Mouse (Mus musculus) ES-CJ7 (cell line): ENCODE measurements around the gene Nkx1-2.

Experiments used
- DNase-seq: peaks from one replicate; pipeline ENCODE4 v3.0.0; 2011; ENCODE audit warnings: low read depth, low spot score

The Nkx1-2 gene

DNA sequence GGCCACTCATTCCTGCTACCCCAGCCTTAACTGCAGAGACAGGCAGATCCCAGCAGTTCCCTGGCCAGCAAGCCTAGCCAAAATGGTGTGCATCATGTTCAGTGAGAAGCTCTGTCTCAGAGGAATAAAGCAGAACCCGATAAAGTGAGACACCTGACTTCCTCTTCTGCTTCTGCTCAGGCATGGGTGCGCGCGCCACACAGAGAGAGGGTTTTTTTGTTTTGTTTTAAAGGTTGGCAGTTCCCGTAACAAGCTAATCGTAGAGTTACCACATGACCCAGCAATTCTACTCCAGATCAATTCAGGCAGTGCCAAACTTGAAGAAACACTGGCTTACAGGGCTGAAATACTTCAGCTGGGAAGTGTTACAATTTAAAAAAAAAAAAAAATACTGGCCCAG, 30.6 kb downstream of the Nkx1-2 start:
- DNase-seq, result no peak

DNA sequence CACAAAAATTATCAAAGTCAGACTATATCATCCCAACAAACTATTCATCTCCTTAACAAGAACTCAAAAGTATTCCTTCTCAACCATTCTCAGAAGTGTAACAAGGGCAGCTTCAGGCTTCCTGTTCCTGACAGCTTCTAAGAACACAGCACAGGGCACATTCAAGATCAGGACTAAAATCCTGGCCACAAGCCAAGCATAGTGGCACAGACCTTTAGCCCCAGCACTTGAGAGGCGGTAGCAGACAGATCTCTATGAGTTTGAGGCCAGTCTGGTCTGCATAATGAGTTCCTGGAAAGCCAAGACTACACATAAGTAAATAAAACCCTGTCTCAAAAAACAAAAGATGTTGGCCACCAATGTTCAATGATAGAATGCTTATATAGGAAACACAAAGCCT, 33.6 kb downstream of the Nkx1-2 start:
- no peak for DNase-seq

DNA sequence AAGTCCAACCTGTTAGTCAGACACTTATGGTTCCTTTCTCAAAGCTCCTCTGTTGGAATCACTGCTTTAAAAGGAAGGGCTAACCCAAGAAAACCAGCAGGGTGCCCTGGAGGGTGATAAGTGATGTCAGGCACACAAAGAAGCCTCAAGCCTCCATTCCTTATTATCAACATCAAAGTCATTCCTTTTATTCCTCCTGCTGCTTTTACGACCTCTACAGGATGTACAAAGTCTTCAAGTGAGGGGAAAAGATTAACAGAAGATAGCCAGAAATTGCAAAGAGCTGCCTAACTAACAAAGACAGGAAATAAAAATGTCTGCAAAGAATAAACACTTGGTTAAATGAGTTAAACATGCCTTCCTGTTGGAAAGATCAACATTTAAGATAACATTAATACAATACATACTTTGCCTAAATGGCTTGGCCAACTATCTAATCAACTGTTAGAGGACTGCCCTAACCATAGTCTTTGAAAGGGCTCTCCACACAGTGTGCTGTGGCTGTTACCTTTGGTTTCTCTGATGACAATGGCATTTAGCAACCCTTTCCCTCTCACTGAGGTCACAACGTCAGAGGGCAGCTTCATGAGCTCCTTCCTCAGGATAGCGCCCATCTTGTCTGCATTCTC, 40.2 kb downstream of the Nkx1-2 start:
- no peak for DNase-seq

DNA sequence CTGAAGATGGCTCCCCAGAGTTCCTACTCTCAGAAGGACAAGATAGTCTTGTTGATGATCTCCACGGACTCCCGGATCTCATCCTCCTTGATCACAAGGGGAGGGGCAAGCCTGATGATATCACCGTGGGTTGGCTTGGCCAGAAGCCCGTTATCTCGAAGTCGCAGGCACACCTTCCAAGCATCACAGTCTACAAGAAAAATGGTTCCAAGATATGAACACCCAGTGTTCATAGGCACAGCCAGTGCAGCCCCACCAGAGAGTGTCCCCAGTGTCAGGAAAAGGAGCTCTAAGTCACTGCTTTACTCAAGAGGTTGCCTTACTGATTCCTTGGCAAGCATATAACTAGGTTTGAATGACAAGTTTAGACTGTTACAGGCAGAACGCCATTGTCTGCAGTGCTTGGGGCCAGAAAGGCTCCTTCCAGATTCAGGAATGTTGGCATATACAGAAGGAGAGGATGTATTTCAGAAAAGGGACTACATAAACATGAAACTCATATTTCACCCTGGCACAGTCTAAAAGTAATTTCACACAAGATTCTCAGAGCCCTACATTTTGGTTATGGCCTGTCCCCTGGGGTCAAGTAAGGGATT, 41.2 kb downstream of the Nkx1-2 start:
- no peak for DNase-seq

DNA sequence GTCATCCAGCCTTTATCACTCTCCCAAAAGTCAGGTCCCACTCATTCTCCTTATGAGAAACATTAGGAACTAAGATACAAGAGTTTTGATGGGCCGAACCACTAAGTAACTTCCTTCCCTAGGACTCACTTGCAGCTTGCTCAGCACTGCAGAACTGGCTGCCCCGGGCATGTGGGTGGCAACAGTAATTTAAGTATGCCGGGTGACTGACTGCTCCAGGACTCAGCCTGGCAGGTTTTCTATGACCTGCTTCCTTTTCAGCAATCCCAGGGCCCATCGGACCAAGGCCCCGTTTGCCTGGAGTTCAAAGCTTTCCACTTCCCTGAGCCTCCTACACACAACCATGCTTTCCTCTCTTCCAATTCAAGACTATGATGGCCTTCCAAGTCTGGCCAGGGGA, 42.9 kb downstream of the Nkx1-2 start:
- DNase-seq, result no peak

DNA sequence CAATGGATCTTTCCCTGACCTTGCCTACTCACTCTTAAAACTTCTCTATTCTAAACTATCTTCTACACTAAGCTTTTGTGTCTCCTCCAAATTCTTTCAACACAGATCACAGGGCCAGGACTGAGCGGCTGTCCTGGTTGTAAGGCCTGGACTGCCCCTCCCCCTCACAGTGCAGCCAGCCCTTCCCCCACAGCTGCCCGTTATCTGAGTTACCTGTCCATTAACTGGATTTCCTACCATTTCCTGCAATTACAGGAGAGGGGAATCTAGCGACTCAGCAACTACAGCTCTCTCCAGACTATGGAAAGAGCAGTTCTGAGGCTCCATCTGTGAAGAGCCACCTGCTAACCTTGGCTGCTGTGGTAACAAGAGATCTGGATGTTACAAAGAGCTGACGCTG, 43.5 kb downstream of the Nkx1-2 start:
- DNase-seq, result no peak

DNA sequence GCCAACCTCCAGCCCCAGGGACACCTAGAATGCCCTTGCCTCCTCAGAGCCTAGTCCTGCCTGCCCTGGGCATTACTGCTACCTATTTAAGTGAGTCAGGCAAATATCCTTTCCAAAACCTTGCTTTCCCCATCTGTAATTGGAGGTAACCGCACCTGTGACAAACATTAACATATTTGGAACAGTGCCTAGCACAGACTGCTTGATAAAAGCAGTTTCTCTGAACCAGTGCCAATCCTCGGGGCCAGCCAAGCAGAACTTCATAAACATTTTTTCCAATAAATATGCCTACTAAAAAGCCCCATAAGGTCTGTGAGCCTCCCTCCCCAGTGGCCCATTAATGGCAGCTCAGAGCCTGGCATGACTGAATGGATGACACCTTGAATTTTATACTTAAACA, 45.3 kb downstream of the Nkx1-2 start:
- DNase-seq, result no peak

DNA sequence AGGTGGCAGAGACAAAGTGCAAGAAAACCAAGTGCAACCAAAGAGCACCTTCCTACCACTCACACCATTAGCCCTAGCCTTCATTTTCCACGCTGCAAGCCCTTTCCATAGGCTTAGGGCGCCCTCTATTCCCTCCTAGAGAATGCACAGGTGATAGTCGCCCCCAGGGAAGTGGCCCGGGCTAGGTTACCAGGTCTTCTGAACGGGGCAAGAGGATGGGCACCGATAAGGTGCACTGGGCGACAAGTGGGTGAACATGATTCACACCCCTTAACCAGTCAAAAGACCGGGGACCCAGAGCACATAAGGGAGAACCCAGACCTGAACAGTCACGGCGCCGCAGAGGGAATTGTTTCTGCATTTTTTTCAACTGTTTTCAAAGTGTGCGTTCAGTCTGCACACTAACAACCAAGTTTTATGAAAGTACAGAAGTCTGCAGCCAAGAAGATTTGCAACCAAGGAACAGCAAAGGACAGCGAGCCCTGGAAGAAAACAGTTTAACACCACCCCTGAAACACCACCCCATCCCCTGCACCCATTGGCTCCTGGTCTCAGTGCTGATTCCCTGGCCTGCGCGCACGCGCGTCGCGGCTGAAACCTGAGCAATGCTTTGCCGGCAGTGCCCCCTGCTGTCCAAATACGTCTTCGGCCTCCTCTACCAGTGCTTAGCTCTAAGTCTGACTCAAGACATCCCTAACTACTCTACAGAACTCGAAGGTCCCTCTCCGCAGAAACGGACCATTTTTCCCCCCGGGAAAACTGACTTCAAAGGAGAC, 47.9 kb downstream of the Nkx1-2 start:
- DNase-seq, result peak; percentile 95

DNA sequence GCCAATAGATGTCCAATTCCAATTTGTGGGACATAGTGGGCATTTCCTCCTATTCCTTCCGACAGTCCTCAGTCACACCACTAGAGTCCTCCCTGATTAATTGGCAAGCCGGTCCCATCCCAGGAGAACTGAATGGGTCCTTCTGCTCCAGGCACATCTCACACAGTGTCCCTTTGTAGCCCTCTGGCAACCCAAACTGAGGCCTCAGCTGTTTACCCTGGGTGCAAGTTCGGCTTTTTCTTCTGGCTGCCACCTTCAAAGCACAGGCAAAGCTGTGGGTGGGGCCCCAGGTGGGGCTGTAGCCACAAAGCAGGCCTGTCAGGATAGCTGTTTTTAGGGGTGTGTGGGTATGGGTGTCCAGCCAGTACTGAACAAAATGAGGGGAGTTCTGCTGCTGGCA, 52.3 kb downstream of the Nkx1-2 start:
- DNase-seq, result no peak
